Mouse (Mus musculus): ENCODE data around the gene Map2k5.

The Map2k5 gene

DNA sequence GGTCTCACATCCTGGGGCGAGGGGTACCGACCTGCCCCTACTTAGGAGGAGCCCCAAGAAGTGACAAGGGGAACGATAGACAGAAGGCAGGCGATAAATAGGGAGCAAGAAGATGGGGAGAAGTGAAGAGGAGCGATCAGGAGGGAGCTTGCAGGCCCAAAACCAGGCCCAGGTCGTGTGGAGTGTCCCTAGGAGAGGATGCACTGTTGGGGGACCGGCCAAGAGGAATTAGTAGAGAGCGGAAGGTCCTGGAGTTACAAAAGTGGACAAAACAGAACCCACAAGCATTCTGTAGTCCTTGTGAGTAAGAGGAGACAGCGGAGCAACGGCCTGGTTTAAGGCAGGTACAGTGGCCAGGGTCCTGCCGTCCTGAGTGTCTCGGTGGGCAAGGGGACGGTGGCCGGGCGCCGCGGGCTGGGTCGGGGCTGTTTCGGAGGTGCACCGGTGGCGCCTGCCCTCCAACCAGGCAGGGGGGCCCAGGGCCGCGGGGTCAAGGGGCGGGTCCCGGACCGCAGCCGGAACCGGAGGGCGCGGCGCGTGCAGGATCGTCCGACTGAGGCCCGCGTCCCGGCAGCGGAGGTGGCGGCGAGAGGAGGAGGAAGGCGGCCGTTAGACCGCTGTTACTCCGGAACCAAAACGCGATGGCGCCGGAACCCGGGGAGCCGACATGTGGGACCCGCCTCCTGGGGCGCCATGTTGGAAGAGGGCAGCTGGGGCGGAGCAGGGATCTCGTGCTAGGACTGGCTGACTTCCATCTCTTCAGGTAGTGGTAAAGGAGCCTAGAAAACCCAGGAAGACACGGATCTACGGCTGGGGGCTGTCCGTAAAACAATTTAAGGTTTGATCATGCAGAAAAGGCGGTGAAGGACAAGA lies at the start of gene Map2k5:
Gene Map2k5 (minus strand): TSS at position 633 of the 873 bp plus-strand sequence.
- DNase-seq, result peak; percentile 92

DNA sequence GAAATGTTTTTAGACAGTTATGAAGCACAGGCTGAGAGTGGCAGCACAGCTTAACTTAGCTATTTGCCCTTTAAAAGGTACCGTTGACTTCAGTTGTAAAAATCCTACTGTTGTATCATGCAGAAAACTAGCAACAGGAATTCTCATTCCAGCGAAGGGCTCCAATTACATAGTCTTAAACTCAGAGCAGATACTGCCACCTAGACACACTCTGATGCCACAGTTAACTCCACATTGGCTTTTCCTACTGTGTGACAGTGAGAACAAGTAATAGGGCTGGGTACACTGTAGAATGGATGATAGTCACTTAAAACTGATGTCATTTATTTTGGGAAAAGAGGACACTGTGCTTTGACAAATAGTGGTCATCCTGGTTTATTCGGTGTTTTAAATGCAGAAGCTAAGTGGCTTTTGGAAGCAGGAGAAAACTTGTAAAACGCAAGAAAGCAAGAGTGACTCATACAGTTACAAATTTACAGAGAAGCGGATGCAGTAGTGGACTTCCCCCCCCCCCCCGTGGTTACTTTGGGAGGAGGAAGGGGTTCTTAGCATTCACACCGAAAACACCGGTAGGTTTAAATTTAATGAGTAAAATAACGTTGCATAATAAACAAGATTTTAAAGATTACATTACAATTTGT lies 43.5 kb upstream of the Map2k5 start:
- DNase-seq, result no peak

DNA sequence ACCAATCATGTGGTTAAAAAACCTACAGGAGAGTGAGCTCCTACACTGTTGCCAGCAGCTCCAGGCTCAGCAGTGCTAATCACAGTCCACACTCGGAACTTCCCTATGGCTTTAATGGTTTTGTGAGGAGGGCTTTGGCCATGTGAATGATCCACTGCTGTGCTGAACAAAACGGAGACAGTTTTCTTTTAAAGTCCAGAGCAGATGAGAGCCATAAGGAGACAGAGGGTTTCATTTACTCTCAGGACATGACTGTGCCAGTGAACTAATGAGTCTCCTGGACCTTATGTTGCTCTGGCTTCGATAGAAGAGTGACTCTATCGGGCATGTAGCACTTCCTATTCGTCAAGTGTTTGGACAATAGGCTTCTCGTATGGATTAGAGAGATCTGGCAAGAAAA lies 42.7 kb upstream of the Map2k5 start:
- DNase-seq, result no peak

DNA sequence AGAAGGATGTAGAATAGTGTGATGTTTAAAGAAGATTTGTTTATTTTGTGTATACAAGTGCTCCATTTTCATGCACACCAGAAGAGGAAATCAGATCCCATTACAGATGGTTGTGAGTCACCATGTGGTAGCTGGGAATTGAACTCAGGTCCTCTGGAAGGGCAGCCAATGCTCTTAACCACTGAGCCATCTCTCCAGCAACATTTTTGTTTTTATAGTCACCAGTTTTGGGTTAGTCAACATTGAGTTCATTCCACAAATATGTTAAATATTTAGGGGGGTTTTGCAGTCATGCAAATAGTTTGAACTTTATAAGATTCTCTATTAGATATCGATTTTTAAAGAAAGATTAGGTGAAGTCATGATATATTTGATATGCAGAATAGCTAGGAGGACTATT lies 22.5 kb upstream of the Map2k5 start:
- no peak for DNase-seq

DNA sequence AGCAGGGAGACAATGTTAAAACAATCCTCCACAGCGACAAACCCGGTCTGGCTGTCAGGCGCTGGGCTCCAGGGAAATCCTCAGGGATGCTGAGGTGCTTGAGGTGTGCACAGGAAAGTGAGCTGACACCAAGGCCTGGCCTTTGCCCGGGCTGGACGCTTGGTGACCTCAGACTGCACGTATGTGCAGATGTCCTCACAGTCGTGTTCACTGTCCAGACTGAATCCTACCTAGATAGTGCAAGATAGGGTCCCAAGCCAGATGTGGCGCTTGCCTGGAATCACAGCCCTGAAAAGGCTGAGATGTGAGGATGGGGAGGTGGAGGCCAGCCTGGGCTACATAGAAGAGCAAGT lies 21.7 kb upstream of the Map2k5 start:
- DNase-seq, result no peak

DNA sequence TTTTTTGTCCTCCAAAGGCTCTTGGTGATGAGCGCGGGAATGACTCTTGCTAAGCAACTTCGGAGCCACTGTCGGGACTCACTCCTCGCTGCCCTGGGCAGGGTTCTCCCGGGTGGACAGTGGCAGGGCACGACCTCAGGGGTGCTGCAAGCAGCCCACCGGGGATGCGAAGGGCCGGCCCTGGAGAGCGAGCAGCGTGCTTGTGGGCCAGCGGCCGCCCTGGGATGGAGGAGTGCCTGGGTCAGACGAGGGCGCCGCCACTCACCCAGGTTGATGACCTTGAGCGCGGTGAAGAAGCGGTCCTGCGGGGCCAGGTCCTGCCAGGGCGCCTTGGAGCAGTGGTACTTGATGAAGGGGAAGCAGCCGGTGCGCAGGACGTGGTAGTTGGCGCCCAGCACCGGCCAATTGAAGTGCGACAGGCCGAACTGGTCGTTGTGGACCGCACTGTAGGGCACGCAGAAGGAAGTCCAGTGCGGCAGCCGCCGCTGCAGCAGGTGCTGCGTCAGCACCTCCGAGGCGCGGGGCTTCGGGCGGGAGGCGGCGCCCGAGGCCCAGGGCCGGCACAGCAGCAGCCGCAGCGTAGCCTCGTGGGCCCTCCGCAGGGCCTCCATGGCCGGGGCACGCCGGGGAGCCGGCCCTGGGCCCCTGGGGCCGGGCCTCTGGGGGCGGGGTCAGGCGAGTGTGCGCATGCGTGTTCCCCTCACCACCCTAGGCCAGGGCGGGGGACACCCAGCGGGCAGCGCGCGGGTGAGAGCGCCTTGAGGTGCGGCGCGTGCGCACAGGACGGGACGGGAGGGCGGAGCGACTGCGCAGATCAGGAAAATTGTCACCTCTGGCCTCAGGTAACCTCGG lies 21.1 kb upstream of the Map2k5 start, which contains the start of gene 2300009A05Rik:
Gene 2300009A05Rik (minus strand): TSS at position 636 of the 852 bp plus-strand sequence.
- DNase-seq, result peak; percentile 98

DNA sequence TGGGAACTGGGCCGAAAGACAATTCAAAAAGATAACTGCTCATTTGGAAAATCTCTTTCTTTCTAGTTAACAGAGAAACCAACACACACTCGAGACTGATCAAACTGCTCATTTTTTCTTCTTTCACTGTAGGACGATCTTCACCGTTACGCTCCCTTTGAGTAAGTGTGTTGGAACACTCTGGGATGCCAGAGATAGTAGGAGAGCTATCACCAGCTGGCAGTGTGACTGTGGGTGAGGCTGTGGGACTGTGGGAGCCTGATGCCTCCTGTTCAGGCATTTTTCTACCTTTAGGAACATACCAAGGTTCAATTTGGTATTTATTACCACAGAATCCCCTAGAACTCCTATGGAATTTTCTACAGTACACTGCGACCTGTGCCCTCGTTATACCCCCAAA lies 17.9 kb upstream of the Map2k5 start:
- no peak for DNase-seq

DNA sequence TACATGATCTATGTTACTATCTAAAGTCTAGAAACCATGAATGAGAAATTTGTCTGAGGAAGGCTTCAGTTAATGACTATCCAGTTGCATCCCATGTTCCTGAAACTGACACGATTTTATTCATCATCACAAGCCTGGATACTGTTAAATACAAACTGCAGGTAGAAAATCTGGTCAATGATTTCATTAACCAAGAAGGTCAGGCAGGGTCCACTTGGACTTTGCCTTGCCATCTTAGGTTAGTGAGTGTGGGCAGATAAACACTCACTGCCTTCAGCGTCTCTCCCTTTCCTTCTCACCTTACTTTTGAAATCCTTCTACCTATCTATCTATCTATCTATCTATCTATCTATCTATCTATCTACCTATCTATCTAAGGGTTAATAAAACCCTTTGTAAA lies 13.6 kb upstream of the Map2k5 start:
- DNase-seq, result no peak

DNA sequence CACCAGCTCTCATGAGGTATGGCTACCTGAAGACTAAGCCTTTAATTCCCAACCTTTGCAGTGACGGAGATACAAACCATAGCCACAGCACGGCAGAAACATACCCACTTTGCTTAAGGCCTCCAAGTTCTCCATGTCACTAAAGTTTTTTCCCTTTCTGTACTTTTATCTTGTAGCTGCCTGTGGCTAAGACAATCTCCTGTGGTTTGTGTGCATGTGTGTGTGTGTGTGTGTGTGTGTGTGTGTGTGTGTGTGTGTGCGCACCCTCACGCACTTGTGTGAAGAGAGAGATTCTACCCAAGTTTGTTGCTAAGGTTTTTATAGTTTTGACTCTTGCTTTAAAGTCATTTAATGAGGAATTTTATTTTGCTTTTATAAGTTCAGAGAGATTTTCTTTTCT lies 5.1 kb upstream of the Map2k5 start:
- no peak for DNase-seq

DNA sequence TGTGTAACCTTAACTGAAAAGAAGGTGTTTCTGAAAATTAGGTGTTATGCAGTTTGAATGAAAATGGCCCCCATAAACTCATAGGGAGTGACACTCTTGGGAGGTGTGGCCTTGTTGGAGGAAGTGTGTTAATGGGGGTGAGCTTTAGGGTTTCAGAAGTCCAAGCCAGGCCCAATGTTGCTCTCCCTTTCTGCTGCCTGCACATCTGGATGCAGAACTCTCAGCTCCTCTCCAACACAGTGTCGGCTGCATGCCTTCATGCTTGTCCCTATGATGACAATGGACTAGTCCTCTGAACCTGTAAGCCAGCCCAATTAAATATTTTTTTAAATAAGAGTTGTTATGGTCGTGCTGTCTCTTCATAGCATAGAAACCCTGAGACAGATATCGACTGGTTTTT lies 2.6 kb upstream of the Map2k5 start:
- no peak for DNase-seq

DNA sequence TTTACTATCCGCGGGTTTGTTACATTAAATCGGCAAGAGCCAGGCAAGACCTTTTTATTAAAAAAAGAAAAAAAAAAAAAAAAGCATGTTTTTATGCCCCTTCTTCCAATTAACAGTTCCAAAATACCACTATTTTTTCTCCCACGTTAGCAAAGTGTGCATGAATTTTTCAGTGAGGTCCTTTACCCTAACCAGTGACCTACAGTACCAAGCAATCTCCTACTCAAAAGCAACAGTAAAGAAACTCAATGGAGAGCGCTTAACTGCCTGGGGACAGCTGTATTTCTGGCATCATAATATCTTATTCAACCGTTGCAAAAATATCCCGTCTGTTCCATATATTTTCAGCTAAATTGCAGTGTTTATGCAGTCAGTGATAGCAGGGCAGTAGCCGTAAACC lies 472 bp upstream of the Map2k5 start:
- no peak for DNase-seq

DNA sequence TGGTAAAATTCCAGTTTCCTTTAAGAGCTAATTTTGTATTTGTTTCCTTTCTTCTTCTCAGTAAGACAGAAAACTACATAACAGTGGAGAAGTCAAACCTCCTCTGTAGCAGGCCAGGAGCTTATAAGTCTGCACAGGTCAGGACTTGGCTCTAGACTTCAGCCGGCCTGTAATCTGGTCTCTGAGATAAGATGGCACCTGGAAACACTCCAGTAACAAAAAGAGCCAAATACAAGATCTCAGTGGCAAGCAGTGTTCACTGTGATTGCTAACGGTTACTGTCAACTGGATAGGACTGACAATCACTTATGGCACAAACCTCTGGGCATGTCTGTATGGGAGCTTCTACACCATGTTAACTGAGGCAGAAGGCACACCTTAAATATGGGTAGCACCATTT lies 4.4 kb downstream of the Map2k5 start:
- DNase-seq, result no peak

DNA sequence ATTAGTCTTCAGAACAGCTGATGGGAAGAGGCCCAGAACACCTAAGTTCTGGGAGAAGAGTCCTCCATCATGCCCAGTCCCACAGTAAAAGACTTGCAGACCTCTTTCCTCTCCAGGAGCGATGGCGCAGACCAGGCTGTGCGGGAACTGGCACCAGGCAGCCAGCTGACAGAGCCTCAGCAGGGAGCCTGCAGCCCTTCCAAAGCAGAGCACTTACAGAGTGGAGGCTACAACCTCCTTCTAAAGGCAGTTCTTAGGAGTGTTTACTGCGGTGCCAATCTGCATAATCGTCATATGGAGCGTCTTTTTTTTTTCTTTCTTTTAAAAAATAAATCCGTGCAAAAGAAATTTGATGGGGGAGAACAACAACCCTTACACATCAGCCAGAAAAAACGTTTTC lies 5.2 kb downstream of the Map2k5 start:
- DNase-seq, result no peak

DNA sequence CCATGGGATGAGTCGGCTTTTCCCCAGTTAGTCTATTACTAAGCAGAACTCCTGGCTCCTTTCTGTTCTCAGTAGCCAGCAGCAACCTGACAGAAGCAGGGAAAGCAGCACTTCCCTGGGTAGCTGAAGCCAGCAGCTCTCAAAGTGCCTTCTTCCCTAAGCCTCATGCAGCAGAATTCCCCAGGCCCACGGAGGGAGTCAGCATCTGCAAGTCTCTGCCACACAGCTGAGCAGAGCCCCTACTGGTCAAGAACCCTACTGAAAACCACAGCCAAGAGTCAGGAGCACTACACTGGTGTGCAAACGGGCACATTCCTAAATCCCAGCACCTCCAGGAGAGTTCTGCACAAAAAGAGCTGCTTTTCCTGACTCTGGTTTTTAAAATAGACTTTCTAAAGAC lies 17.3 kb downstream of the Map2k5 start:
- DNase-seq, result no peak

DNA sequence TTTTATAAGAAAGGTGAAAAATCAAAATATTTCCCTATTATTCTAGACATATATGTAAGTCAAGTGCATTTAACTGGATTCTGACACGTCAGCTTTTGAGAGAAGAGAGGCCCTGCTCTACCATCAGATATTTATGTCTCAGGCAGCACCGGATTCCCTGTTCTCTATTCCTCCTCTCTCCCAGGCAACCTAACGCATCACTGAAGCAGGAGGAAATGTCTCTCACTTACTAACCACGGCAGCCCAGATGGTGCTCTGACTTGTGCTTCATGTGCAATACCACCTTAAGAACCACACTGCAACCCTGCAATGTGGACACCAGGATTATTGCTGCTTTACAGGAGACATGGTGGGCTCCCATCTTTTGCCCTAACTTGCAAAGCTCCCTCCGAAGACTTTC lies 18.7 kb downstream of the Map2k5 start:
- DNase-seq, result no peak

DNA sequence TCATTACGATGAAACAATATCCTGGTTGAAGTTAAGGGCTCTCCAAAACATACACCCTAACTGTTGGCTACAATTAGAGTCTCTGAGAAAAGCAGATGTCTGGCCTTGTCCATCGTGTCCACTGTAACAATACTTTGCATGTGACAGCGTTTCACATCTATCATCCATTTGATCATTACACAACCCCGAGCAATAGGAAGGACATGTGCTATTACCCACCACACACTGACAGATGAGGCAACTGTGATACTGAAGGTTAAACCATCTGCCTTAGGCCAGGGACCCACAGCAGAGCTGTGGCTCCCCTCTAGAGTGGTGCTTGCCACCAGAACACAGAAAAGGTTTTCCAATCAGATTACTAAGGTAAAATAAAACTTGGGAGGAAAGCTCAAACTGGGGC lies 21.0 kb downstream of the Map2k5 start:
- DNase-seq, result no peak

DNA sequence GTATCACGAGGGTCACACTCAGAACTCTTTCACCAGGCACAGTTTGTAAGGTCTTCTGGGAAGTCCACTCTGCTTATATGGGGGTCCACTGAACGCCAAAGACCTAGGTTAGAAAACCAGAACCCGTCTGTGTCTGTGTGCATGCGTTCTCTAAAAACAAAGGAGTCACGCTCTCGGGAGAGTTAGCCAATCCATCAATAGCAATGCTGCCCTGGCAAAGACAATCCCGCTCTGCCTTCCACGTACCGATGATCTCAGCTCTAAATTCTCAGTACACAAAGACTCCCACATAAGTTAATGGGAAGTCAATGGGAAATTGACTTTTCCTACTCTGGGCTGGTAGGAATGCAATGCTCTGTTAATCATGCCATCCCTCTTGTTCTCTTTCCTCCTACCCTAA lies 21.4 kb downstream of the Map2k5 start:
- DNase-seq, result no peak

DNA sequence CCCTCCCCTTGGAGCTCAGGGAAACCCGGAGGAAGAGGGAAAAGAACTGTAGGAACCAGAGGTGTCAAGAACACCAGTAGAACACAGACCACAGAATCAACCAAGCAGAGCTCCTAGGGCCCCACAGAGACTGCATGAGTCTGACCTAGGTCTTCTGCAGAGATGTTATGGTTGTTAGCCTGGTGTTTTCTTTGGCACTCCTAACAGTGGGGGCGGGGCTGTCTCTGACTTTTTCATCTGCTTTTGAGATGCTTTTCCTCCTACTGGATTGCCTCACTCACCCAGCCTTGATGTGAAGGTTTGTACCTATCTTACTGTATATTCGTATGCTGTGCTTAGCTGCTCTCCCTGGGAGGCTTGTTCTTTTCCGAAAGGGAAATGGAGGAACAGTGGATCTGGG lies 23.5 kb downstream of the Map2k5 start:
- DNase-seq, result no peak

DNA sequence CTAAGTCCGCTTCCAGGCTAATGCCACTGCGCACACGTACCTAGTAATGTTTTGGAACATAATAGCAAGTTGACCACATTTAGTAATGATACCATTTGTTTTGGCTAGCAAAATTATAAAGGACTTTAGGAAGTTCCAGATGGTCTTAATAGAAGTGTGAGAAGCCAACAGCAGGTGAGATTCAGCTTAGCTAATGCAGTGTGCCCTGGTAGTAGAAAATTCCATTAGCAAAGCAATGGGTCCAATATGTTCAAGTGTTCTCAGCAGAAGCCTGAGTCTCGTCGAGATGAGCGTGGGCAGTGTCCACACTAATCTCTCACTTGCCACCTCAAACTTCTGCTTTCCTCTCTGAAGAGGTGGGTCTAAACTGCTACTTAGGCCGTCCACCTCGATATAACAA lies 27.7 kb downstream of the Map2k5 start:
- no peak for DNase-seq

DNA sequence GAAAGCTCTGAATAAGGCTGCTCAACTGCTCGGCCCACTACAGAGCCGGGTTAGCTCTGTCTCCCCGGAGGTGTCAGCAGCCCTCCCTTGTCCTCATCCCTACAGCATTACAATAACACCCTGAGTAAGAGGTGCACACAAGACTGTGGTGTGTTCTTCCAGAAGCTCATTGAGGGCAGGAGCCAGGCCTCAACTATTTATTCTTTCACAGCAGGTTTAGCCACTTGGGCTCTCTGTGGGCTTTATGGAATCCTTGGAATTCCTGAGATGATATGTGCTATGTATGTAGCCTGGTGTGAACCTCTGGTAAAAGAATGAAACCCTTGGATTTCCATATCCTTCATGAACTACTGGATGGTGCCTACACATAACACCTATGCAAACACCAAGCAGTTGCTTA lies 28.5 kb downstream of the Map2k5 start:
- no peak for DNase-seq

DNA sequence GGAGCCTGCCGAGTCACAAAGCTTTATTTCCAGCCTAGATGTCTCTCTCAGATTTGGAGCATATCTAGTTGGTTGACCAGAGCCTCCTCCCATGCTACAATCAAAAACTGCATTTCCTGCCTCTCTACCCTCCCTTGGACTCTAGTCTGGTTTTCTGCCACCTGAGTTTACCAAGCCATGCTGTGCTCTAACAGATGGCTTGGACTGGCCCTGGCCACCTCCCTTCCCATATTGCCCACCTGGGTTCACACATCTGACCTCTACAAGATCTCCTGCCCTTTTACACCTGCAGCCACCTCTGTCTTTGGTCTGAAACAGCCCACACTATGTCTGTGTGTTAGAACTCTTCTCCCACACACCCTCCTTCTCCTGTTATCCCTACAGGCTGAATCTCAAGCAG lies 29.6 kb downstream of the Map2k5 start:
- DNase-seq, result no peak

DNA sequence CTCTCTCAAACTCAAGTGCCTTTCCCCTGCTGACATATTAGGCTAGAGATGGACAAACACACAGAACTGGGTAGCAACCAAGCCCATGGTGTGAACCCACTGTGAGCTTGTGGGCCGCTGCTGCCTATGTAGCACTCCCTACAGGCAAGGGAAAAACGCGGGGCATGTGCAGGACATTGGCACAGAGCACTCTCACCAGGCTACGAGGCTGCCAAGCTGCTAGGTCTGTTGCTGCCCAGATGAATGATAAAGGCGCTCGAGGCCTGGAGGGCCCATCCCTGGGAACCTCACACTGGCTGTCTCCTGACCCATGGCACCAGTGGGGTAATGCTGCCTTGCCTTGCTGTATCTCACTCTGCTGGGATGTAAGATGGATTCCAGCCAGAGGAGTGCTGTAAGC lies 31.7 kb downstream of the Map2k5 start:
- no peak for DNase-seq

DNA sequence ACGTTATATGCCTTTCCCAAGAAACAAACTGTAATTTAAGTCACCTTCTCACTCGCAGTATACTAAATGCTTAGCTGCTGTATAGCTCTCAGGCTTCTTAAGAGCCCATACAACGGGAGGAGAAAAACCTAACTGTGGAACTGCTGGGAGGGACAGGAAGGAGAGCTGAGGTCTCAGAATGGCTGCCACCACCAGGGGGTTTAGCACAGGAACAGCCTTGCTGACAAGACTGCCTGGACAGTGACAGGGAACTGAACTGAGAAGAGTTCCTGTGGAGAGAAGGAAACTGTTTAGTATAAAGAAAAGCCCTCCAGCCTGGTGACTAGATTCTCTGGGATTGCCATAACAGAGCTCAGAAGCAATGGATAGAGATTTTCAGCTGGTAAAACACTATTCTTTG lies 35.9 kb downstream of the Map2k5 start:
- DNase-seq, result no peak

DNA sequence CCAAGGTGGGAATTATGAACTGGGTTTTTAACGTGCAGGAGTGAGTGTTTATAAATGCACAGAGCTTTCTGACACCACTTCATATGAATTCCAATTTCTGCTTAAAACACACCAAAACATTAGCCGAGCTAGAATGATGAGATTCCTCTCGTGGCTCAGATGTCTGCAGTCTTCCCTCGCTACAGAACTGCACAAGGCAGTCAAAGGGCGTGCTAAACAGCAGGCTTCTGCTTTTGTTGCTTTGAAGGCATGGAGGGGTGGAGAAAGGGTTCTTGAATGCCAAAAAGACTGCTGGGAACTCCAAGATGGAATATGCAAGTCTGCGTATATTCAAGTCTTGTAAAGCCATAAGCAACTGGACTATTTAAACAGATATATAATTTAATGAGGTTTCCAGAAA lies 38.4 kb downstream of the Map2k5 start:
- DNase-seq, result no peak

Data from lung, postnatal 14 days (tissue).